Mouse (Mus musculus) splenic B cell, adult 2 months (primary cell): ENCODE data around the gene Ces3b.
"Not testable (repeated sequence)": the region's sequence is repeated elsewhere in the genome, so short reads cannot be mapped to it uniquely, and the experiment has no call there.

Experiments
- DNase-seq: peaks from one replicate; pipeline ENCODE4 v3.0.0-alpha.2; 2011; ENCODE audit warnings: low read depth, low spot score
- H3K27me3 ChIP-seq: 2 replicates; pipeline ENCODE4 v1.6.1; 2012; ENCODE audit warnings: mild to moderate bottlenecking, low read length, moderate library complexity, mixed read lengths; ENCODE audit not compliant: control insufficient read depth, poor library complexity, insufficient read depth, severe bottlenecking
- H3K36me3 ChIP-seq: 2 replicates; pipeline ENCODE4 v1.6.1; 2012; ENCODE audit warnings: mild to moderate bottlenecking, low read length, moderate library complexity, mixed read lengths; ENCODE audit not compliant: control insufficient read depth, poor library complexity, insufficient read depth, severe bottlenecking

Gene Ces3b

DNA sequence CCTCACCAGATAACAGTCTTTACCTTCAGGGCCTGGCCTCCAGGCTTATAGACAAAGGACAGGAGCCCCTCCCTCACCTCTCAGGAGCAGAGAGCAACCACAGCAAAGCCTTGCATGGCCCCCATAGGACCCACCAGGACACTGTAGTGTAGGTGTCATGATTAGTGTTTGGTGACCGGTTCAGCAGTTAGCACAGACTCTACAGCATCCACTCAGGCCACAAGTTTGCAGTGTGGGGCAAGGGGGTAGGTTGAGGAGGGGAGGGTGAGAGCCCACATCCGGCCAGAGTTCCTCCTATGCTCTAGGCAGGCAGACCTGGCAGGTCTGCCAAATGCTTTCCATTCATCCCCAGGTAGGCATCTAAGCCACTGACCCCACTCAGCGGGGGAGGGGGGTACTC lies 10.4 kb downstream of the Ces3b start:
- Histone ChIP-seq H3K36me3 (no peaks in the 10 kb centered on the region), H3K27me3 (no peaks in the 10 kb centered on the region)
- DNase-seq = no peak

DNA sequence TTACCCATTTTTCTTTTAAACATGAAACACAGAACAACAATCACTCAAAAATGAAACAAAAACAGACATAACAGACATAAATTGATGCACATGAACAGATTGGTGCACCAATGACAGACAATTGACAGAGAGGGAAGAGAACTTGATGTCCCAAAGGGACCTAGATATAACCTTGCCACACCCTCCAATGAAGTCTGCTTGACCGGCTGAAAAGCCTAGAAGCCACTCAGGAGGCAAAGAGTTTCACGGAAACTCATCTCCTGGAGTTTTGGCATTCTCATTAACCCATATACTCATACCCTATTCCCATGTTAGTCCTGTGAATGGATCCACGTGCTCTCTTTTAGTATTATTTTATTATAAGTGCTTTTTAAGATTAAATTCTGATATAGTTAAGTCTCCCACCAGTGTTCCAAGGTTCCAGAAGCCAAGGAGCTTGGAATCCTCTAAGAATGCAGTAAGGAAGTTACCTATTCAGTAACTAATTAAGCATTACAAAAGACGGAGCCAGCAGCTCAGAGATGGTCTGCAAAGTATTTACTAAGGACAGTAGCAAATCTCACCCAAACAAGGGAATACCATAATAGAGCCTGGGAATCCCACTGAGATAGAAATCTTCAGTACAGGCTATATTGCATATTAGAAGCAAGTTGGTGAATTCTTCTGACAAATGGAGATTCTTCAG lies 18.7 kb downstream of the Ces3b start:
- not testable (repeated sequence) for DNase-seq, H3K27me3 ChIP-seq, H3K36me3 ChIP-seq

DNA sequence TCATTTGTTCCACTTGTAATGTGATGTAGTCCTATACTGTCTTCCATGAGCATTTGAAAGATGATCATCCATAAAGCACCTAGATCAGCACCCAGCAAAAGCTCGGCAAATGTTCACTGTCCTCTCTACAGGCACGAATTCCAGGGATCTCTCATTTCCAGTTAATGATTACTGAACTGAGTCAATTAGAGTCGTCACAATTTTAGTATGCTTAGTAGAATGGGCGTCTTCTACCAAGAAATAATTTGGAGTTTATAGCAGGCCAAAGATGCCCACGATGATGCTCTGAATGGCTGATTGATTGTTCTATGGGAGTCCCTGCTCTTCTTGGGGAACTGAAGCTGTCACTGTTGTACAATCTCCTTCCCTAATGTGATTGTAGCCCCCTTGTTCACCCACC lies 20.1 kb downstream of the Ces3b start:
- not testable (repeated sequence) for DNase-seq

GRCm38 (mm10) chr8:105104220-105104619 lies 20.7 kb downstream of the Ces3b start:
- Histone ChIP-seq H3K36me3 (no peaks in the 10 kb centered on the region), H3K27me3 (no peaks in the 10 kb centered on the region)
- DNase-seq = no peak

More for the DNA sequence above, 20.1 kb downstream of the Ces3b start:
- H3K36me3 ChIP-seq, H3K27me3 ChIP-seq: not testable (repeated sequence)

DNA sequence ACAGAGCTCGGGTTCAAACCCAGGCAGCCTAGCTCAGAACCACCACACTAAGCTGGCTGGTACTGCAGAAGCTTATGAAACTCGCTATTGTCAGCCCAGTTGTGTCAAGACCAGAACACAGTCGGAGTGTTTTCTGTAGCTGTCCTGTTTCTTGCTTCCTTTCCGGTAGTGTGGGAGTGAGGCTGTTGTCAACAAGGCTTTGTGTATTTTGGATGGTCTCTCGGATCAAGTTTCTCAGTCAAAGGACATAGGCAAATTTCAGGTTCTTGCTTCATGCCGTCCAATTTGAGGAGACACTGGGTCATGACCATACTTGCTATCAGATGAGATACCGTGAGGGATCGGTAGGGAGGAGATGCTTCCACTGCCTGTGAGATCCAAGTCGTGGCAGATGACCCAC lies 46.3 kb downstream of the Ces3b start:
- Histone ChIP-seq H3K36me3 (no peaks in the 10 kb centered on the region), H3K27me3 (no peaks in the 10 kb centered on the region)
- no peak for DNase-seq

DNA sequence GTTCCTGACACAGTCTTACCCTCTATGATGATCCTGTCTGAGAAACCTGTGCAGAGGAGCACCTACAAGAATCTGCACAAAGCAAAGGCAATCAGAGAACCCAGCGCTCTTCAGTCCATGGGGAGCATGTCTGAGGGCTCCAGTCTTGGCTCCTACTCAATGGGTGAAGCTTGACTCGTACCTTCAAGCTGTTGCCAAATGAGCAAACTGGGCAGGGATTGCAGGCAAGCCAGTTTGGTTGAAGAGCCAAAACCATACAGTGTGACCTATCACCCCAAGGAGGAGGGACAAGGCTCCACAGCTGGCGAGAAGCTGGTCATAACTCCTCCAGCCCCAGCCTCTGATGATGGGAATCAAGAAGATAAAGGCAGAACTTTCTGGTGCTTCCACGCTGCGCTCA lies 48.0 kb downstream of the Ces3b start, which contains the start of gene Ces4a:
Gene Ces4a (plus strand): TSS at position 292 of the 400 bp plus-strand sequence.
- no peak for DNase-seq
- H3K36me3 ChIP-seq = no peaks in the 10 kb centered on the region
- no peaks in the 10 kb centered on the region for H3K27me3 ChIP-seq

GRCm38 (mm10) chr8:105138423-105138822 lies 54.9 kb downstream of the Ces3b start:
- Histone ChIP-seq H3K27me3 (no peaks in the 10 kb centered on the region), H3K36me3 (no peaks in the 10 kb centered on the region)
- DNase-seq = peak; percentile 77

DNA sequence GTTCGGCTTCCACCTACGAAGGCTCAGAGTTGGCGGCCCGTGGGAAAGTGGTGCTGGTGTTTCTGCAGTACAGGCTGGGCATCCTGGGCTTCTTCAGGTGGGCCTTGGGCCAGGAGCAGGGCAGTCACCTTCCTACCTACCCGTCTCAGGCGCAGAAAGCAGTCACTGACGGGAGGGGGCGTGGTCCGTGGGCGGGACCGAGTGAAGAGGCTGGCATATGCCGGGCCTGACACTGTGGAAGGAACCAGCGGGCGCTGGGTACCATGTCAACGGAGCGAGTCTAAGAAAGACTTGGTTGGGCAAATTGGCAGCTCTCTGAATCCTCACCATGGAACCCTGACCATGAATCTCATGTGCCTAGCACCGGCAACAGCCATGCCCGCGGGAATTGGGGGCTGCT lies 58.8 kb downstream of the Ces3b start:
- DNase-seq = no peak
- H3K36me3 ChIP-seq = no peaks in the 10 kb centered on the region
- no peaks in the 10 kb centered on the region for H3K27me3 ChIP-seq
